Mouse (Mus musculus): ENCODE measurements around the gene Rps13. TPM values are rescaled to one million over a fixed set of nuclear protein-coding genes. Genes with fewer than 3 reads are reported as not detected.
"Not testable (repeated sequence)": the region's sequence is repeated elsewhere in the genome, so short reads cannot be mapped to it uniquely, and the experiment has no call there.

The Rps13 gene
- total RNA-seq (2021) = 100 to 1,000 TPM; 260 to 323 TPM
- long read RNA-seq, experiment 1, transcript Rps13-201 (6 exons, 589 nt) = major isoform, 84 of 86 reads
- long read RNA-seq, experiment 1, partial matches to known transcripts = 0 of 86 reads
- long read RNA-seq, experiment 1, other reads (novel, unspliced or antisense) = 1 of 86 reads
- long read RNA-seq, experiment 2, transcript Rps13-201 (6 exons, 589 nt) = major isoform, 58 of 67 reads
- long read RNA-seq, experiment 2, partial matches to known transcripts = 3 of 67 reads
- long read RNA-seq, experiment 2, other reads (novel, unspliced or antisense) = 2 of 67 reads

DNA sequence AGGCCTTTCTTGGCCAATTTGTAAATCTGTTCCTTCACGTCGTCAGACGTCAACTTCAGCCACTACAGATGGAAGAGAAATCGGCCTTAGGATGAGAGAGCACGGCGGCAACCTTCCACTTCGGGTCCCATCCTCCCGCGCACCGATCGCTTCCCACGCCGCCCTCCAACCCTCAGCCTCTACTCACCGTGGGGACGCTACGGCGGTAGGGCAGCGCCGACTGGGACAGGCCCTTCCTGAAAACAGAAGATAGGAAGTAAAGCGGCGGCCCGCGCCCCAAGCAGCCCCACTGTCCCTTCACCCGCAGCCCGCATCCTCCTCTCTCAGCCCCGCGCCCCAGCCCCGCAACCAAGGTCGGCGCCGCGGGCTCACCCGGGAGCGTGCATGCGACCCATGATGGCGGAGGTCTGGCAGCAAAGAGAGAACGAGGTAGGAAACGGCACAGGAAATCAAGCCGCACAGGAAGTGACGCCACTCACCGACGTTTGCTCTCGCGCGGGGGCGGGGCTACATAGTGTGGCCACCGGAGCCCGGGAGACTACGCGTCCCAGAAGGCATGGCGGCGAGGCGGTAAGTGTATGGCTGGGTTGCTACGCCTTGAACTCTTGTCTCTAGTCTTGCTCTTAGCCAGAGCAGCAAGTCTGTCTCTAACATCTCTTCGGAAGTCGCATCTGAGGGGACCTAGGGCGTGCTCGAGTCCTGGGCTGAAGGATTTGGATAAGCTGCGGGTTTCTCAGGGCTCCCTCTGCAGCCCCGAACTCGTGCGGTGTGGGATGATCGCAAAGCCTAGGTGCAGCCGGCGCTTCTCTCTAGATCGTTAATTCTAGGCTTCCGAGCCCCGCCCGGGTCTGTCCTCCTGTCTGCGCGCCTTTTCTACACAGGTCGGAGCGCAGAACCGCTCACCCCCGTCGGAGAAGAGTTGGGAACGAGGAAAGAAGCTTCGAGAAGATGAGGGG, at the start of gene Rps13:
TSS of gene Rps13 (minus strand) at position 483 of the 956 bp plus-strand sequence.
- peak; percentile 97 for DNase-seq (ENCODE audit: low spot score)

DNA sequence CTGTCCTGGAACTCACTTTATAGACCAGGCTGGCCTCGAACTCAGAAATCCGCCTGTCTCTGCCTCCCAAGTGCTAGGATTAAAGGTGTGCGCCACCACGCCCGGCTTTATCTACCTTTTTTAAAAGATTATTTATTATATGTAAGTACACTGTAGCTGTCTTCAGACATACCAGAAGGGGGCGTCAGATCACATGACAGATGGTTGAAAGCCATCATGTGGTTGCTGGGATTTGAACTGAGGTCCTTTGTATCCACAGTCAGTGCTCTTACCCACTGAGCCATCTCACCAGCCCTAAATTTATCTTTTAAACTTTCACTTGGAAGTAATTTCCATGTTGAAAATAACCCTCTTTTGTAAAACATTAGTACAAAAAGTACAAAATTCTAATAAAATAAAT, 45.2 kb upstream of the Rps13 start:
- DNase-seq (ENCODE audit: low spot score) = not testable (repeated sequence)

DNA sequence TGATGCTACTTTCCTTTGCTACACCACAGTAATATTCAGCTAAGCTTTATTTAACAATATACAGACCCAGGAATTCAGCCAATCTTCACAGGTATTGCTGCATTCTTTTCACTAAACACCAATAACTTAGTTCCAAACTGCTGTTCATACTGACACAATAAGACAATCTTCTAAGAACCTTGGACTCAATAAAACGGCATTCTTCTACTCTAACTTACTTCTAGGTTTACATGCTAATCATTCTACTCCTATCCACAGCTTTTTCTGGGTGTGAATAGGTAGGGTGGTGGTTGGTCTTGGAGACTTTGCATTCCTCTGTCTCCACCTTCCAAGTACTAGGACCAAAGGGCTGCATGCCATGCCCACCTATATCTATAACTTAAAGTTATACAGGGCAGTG, 40.3 kb upstream of the Rps13 start:
- no peak for DNase-seq (ENCODE audit: low spot score)

DNA sequence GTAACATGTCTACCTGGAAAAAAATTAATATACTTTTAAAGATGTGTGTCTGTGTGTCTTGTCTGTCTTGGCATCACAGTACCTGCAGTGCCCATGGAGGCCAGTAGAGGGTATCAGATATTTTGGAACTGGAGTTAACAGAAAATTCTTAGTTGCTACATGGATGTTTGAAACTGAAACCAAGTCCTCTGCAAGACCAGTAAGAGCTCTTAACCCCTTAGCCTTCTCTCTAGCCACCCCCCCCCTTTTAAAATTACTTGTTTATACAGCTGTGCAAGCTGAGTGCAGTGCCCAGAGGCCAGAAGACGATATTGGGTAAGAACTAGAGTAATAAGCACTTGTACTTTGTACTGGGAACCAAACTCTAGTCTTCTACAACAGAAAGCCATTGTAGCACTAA, 2.2 kb upstream of the Rps13 start:
- peak; percentile 60 for DNase-seq (ENCODE audit: low spot score)

DNA sequence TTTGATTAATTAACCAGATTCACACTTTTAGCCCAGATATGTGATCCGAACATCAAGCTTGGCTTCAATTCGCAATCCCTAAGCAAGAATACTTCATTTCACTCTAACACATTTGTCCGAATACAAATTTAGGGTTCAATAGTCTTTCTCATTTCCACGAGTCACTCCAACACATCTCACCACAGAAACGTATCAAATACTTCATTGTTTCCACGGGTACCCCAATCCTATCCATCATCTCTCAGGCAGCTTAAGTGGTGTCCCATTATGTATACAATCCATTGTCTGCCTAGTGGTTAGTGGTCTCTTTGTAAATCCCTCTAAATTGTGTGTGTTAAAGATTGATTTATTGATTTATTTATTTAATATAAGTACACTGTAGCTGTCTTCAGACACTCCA, 1.1 kb upstream of the Rps13 start:
- DNase-seq (ENCODE audit: low spot score) = no peak

DNA sequence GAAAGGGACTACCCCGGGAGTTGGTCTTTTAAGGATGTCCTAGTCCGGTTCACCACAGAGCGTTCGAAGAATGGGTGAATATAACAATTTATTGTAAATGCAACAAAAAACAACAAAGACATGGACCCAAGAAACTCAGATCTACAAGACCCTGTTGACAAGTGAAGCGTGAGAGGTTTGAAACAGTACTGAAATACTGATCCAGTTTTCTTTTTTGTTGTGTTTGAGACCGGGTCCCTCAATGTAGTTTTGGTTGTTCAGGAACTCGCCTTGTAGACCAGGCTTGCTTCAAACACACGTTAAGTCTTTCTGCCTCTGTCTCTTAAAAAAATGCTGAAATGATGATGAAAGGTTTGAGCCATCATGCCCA, 659 bp upstream of the Rps13 start:
- DNase-seq (ENCODE audit: low spot score) = no peak

DNA sequence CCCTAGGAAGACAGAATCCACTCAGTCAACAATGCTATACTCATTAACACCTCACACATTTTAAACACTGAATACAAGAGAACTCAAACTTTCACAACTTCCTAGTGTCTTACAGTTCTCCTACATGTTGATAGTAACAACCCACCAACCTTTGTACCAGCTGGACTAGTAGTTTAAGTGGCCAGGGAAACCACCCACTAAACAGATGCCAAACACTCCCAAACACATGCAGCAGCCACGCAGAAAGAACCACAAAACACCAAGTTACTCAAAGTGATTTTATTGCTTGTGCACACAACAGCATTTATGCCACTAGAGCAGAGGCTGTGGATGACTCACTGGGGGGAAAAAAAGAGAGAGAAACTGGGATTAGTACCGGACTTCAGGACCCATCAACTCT, 2.7 kb downstream of the Rps13 start:
- DNase-seq (ENCODE audit: low spot score) = no peak

DNA sequence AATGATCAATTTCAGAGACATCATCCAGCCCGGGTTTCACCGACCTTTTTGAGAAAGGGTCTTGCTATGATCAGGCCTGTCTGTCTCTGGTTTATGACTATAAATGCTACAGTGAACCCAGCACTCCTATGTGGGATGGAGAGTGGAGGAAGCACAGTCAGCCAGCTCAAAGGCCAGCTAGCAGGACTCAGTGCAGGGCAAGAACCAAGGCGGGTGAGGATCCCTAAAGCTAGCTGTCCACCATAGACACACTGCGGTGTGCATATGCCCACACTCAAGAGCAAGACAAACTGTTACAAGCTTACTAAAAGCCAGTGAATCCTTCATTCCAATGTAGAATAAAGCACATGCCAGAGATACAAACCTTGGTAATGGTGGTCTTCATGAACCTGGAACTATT, 4.1 kb downstream of the Rps13 start:
- no peak for DNase-seq (ENCODE audit: low spot score)

DNA sequence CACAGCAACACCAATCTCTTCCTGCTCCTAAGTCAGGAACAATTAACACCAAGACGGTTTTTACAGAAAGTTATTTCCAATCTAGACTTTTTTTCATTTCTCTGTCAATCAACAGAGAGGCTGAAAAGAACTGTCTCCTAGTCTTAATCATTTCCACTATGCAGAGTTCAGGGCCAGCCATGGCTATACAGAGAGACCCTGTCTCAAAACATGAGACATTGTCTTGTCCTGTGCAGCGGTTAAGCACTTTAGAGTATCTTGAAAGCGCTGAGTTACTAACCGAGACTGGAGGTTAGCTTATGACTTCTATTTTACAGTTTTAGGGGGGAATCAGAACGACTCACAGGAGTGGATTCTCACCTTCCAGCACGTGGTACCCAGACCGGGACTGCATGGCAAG, 5.2 kb downstream of the Rps13 start:
- DNase-seq (ENCODE audit: low spot score) = no peak

DNA sequence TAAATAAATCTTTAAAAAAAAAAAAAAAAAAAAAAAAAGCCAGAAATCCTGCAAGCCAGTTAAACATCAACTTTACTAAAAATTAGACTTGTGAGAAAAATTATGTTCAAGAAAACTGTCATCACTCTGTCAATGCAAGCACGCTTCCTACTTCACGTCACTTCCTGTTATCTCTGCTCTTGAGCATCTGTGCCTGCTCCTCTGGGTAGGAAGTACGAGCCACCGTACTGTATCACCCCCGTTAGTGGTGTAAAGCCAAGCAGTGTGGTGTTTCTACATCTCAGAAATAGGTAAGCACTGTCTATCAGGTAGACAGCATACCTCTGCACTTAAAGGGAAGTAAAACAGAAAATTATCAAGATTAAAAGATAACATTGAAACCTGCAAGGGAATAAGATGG, 6.1 kb downstream of the Rps13 start:
- no peak for DNase-seq (ENCODE audit: low spot score)

DNA sequence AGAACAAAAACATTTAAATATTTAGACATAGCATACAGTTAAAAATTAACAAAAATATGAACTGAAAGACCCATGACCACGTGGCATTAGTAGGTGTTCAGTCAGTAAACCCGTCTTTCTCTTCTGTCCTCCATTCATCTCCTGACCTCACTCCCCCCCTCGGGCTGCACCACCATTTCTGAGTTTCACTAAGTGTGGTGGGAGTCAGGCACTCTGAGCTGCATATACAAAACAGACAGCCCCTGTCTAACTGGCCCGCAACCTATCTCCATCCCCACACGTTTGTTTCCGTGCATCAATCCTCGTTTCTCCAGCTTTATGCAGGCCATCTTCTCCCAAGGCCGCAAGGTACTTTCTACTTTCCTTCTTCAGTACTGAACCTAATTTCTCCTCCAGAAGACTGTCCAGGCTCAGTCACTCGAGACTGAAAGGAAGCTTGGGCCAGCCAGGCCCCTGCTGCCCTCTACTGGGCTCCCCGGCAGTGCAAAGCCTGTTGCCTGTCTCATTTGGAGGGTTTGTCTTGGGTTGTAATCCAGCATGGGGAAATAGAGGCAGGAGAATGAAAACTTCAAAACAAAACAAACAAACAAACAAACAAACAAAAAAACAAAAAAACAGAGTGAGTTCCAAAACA, 10.5 kb downstream of the Rps13 start:
- peak; percentile 49 for DNase-seq (ENCODE audit: low spot score)

DNA sequence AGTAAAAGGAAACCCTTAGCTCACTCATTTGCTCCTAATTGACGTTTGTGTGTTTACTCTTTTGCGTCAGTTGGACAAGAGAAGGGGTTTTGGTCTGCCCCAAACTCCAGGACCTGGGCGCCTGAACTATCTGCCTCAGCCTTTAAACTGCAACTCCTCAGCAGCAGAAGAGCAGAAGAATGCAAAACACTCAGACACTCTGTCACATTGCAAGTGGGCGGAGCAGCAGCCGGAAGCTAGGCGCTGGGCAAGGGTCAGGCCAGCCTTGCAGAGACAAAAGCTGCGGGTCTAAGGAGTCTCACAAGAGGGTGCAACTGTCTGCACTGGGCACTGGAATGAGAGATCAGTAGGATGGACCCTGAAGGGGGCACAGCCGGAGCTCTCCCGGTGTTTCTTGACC, 24.5 kb downstream of the Rps13 start:
- no peak for DNase-seq (ENCODE audit: low spot score)

DNA sequence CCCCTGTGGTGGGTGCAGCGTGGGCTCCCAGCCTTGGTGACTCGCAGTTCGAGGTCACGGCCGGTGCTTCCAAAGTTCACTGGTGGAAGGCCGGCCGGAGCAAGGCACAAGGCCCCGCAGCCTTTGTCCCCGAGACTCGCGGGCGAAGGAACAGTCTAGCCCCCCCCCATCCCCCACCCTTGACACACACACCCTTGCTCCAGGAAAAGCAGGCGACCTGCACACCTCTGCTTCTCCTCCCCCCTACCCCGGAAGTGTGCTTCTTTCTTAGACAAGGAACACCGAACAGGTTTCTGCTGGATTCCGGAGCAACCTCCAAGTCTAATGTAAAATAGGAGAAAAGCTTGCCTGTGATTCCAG, 25.4 kb downstream of the Rps13 start:
- no peak for DNase-seq (ENCODE audit: low spot score)

DNA sequence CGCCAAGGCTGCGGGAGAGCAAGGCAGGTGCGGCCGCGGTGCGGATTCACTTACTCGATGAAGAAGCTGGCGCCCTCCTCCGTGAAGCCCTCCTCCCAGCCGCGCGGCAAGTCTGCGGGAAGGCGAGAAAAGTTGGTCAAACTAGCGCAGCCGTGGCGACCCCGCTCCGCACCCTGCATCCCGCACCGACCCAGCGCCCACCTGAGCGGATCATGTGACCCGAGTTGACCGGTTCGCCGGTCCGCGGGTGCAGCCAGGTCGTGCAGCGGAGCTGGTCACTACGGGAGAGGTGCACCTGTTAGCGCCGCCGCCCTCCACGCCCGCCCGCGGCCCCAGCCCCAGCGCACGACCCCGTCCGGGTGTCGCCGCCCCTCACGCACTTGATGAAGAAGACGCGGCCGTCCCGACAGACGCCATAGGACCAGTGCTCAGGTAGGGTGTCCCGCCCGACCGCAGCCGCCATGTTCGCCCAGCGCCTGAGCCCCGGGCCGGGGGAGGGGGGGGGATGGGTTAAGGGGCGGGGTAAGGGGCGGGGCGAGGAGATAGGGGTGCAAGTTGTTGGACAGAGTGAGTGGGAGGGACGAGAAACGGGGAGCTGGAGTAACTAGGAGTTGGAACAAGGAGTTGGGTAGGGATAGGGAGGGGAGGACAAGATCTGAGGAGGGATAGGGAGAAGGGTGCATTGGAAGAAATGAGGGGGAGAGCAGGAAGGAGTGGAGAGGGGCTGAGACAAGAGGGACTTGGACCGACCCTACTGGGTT, 25.9 kb downstream of the Rps13 start, which contains the start of gene Plekha7:
TSS of gene Plekha7 (minus strand) at position 506 of the 761 bp plus-strand sequence.
- no peak for DNase-seq (ENCODE audit: low spot score)

DNA sequence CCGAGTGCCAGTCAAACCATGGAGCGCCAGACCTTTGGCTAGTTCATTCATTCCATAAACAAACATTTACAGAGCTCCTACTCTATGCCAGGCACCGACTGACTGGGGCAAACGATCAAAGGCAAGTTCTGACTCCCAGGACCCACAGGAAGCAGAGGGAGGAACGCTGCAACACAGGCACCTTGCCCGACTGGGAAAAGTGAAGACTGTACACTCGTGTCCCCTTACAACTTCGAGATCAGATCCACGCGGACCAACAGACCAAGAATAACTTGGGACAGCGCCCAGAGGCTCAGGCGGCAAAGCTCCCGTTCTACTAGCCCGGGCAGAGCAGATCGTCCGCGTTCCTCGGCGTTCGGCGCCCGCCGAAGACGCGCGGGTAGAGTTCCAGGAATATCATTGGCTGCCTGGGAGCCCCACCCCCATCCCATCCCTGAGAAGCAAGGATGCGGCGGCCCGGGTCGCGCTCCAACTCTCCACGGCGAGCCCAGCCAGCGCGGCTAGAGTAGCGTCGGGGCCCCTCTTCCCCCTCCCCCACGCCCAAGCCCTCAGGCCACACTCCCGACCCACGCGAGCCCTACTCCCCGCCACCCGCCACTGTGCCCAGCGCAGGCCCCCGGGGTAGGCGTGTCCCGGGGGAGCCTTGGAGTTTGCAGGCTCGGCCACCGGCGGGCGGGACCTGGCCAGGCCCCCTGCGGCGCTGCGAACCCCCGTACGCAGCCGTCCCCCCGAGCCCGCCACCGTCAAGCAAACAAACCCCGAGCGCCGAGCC, 26.7 kb downstream of the Rps13 start:
- DNase-seq (ENCODE audit: low spot score) = peak; percentile 56

DNA sequence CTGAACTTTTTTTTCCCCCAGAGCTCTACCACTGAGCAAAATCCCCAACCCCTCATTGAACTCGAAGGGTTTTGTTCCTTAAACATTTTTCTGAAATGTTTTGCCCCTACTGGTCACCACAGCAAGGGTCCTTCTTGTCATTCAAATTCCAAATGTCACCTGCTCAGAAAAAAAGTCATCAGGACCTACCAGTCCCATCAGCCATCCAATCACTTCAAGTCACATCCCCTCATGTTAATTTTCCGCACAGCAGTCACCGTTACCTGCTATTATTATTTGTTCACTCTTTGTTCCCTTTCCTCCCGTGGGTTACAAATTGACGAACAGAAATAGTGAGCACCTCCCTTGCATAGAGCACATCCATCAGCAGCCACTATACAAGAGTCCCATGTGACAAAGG, 27.4 kb downstream of the Rps13 start:
- DNase-seq (ENCODE audit: low spot score) = no peak

DNA sequence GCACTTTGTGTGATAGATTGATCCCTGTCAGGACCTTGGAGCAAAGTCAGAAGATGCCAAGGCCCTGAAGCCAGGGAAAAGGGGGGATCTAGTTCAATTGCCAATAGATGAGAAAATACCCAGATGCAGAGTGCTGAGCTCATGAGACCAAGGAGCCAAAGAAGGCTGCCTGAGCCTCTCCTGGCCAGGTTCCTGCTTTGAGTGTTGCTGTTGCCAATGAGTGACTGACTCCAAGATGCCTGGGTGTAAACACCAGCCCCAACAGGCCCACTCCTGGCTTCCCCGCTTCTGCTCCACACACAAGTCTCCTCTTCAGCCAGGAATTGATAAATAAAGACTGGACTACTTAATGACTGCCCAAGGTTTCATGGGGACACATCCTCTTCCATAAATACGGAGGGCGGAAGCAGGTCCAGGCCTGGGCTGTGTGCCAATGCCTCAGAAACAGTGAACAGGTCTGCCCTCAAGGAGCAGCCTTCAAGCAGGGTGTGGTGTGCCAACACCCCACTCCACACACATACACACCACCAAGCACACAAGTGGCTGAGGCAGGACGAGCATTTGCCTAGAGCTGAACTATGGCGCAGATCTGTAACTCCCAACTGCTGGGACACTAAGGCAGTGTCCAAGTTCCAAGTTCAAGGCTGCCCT, 32.2 kb downstream of the Rps13 start:
- DNase-seq (ENCODE audit: low spot score) = peak; percentile 44

DNA sequence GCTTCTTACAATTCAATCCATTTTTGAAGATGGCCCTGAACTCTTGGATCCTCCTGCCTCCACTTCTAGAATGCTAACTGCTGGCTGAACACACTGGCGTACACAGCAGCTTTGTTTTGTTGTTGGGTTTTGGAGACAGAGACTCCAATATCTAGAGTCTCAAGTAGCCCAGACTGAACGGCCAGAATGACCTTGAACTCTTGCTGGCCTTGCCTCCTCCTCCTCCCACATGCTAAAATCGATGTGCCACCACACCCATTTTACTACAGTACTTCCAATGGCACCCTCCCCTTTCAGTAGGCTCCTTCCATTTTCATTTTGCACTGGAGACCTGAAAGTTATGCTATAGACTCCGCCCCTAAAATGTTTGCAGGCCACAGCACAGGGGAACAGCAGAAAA, 32.9 kb downstream of the Rps13 start:
- no peak for DNase-seq (ENCODE audit: low spot score)

DNA sequence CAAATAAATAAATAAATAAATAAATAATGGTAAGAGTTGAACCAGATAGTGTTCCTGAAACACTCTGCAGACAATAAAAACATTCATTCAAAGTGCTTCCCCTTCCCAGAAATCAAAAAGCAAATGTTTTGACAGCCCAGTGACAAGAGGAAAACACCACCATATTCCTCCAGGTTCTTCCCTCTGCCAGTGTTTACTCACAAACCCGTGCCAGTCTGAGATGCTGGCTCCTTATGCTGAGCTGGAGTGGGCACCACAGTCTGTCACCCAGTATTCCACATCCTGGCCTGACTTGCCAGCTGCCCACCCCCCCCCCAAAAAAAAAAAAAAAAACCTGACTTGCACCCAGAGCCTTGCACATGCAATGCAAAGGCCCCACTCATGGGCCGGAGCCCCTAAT, 35.1 kb downstream of the Rps13 start:
- no peak for DNase-seq (ENCODE audit: low spot score)

DNA sequence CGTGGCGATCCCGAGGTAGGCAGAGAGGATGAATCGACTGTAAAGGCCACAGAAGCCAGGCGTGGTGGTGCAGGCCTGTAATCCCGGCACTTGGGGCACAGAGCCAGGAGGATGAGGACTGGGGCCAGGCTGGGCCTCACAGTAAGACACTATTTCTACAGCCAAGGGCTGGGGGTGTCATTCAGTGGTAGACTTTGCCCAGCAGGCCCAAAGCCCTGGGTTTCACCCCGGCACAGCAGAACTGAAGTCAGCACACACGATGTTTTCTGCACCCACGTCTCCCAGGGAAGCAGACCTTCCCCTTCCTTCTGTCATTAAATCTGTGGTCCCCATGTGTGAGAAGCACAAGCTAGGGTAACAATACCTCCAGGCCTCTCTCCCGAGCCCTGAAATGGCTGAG, 35.6 kb downstream of the Rps13 start:
- DNase-seq (ENCODE audit: low spot score) = no peak
